12 mouse cellular contexts compared by ENCODE assay signal in the genomic region with DNA sequence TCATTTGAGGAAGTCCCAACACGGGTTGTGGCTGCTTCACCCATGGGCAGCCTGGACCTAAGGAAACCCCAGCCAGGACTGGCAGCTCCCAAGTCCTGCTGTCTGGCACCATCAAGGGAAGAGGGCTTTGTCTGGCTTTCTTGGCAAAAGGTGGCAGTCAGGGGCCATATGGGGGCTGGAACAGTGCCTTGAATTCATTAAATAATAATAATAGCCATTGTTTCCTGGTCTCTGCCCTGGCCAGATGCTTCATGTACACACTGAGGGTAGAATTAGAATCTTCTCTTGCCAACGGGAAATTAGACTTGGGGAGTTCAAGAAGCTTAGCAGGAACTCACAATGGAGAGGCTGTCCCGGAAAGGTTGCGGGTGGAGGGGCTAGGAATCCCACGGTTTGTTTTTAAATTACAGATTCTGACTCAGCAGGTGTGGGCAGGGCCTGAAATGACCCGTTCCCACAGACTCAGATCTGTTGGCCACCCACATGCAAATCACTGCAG. TPM values are rescaled to one million over a fixed set of nuclear protein-coding genes. Genes with fewer than 3 reads are reported as not detected.
DNase-seq lines count a peak whose midpoint lies in the region; ATAC-seq and TF ChIP-seq lines count a peak whose summit lies in the region.
"Had no signal": no experiment of that assay in that cellular context is flagged by ENCODE, and none has a peak within 500 bp of the region (broad histone marks: within the 10 kb centered on the region; RNA-seq: fewer than 3 reads in every experiment).

No protein-coding gene starts in this region.

- no peak overlapping the region for H3K27ac ChIP-seq in liver, postnatal 0 days (ENCODE audit: low read depth)
- no peak overlapping the region for H3K27ac ChIP-seq in liver, embryonic 11.5 days (ENCODE audit: low read depth, low read length)
- peak overlapping the region; percentile 74 for H3K27ac ChIP-seq in forebrain, embryonic 15.5 days (replicated peaks)
- no peak overlapping the region for H3K27ac ChIP-seq in lung, embryonic 15.5 days
- H3K27ac ChIP-seq in small intestine, adult 2 months (ENCODE audit: insufficient read depth, low read depth, low read length): peak overlapping the region; percentile 84
- H3K27ac ChIP-seq: heart, adult 2 months; limb, embryonic 15.5 days had no signal

- H3K4me1 ChIP-seq in liver, postnatal 0 days (ENCODE audit: insufficient read depth): no peaks in the 10 kb centered on the region
- H3K4me1 ChIP-seq in liver, embryonic 11.5 days (replicated peaks; ENCODE audit: control insufficient read depth, insufficient read depth, low read length): no peaks in the 10 kb centered on the region
- peaks cover 7% of the 10 kb centered on the region for H3K4me1 ChIP-seq in forebrain, embryonic 15.5 days
- no peaks in the 10 kb centered on the region; the same call in 1 of the 2 replicates for H3K4me1 ChIP-seq in lung, embryonic 15.5 days
- peaks cover 15% of the 10 kb centered on the region for H3K4me1 ChIP-seq in small intestine, adult 2 months (ENCODE audit: control insufficient read depth, insufficient read depth, insufficient read length, low read length)

- no peaks in the 10 kb centered on the region for H3K27me3 ChIP-seq in liver, postnatal 0 days (ENCODE audit: insufficient read depth, low read length)
- H3K27me3 ChIP-seq in liver, embryonic 11.5 days (replicated peaks; ENCODE audit: control insufficient read depth, insufficient read depth, low read length): no peaks in the 10 kb centered on the region
- no peaks in the 10 kb centered on the region for H3K27me3 ChIP-seq in forebrain, embryonic 15.5 days
- H3K27me3 ChIP-seq in lung, embryonic 15.5 days: no peaks in the 10 kb centered on the region
- H3K27me3 ChIP-seq in small intestine, adult 2 months (ENCODE audit: control insufficient read depth, insufficient read depth, low read length): no peaks in the 10 kb centered on the region
- H3K27me3 ChIP-seq: limb, embryonic 15.5 days had no signal

- no peak overlapping the region for H3K4me3 ChIP-seq in liver, postnatal 0 days (ENCODE audit: low read depth, low read length)
- H3K4me3 ChIP-seq in liver, embryonic 11.5 days (ENCODE audit: low read depth, low read length): no peak overlapping the region
- no peak overlapping the region for H3K4me3 ChIP-seq in forebrain, embryonic 15.5 days
- no peak overlapping the region for H3K4me3 ChIP-seq in lung, embryonic 15.5 days
- H3K4me3 ChIP-seq in small intestine, adult 2 months (ENCODE audit: low read depth, low read length): no peak overlapping the region
- H3K4me3 ChIP-seq: heart, adult 2 months; limb, embryonic 15.5 days had no signal

- ATAC-seq in liver, postnatal 0 days: no peak
- ATAC-seq in liver, embryonic 11.5 days (replicated peaks; ENCODE audit: low FRiP score): no peak
- peak; percentile 89 for ATAC-seq in forebrain, embryonic 15.5 days (replicated peaks)
- 0 out of 2 replicates have a peak, but pooled peaks have one; percentile 42 for ATAC-seq in lung, embryonic 15.5 days (ENCODE audit: borderline replicate concordance, extremely low read depth, low FRiP score, low TSS enrichment)

- 30% methylated on average over 6 of the region's 6 CpGs for WGBS in liver, postnatal 0 days (ENCODE audit: insufficient replicate concordance)
- 32% methylated on average over 6 of the region's 6 CpGs for WGBS in liver, embryonic 11.5 days
- WGBS in forebrain, embryonic 15.5 days: 3% methylated on average over 6 of the region's 6 CpGs
- WGBS in lung, embryonic 15.5 days: 20% methylated on average over 6 of the region's 6 CpGs
- 6% methylated on average over 6 of the region's 6 CpGs for WGBS in small intestine, adult 2 months

- TF ChIP-seq EP300 in liver, postnatal 0 days (IDR thresholded peaks at IDR 0.05; ENCODE audit: low read depth): no peak

- TF ChIP-seq POLR2A in small intestine, adult 2 months (IDR thresholded peaks at IDR 0.05; ENCODE audit: low read depth, low read length): no peak

- H3K9me3 ChIP-seq in liver, postnatal 0 days (ENCODE audit: low read length): no peaks in the 10 kb centered on the region
- H3K9me3 ChIP-seq in liver, embryonic 11.5 days (ENCODE audit: control insufficient read depth, low read length): no peaks in the 10 kb centered on the region
- H3K9me3 ChIP-seq in forebrain, embryonic 15.5 days: no peaks in the 10 kb centered on the region
- H3K9me3 ChIP-seq in lung, embryonic 15.5 days: no peaks in the 10 kb centered on the region
- H3K9me3 ChIP-seq: limb, embryonic 15.5 days had no signal

- H3K36me3 ChIP-seq in liver, postnatal 0 days (replicated peaks; ENCODE audit: insufficient read depth, low read length): no peaks in the 10 kb centered on the region
- H3K36me3 ChIP-seq in liver, embryonic 11.5 days (ENCODE audit: control insufficient read depth, insufficient read depth, low read length): no peaks in the 10 kb centered on the region
- H3K36me3 ChIP-seq in forebrain, embryonic 15.5 days: no peaks in the 10 kb centered on the region
- H3K36me3 ChIP-seq in lung, embryonic 15.5 days: no peaks in the 10 kb centered on the region
- H3K36me3 ChIP-seq in small intestine, adult 2 months (ENCODE audit: control insufficient read depth, insufficient read depth, low read length): no peaks in the 10 kb centered on the region
- H3K36me3 ChIP-seq: limb, embryonic 15.5 days had no signal

- no peak overlapping the region for H3K4me2 ChIP-seq in liver, postnatal 0 days (ENCODE audit: low read depth, low read length)
- H3K4me2 ChIP-seq in liver, embryonic 11.5 days: no peak overlapping the region
- no peak overlapping the region for H3K4me2 ChIP-seq in forebrain, embryonic 15.5 days (replicated peaks)
- H3K4me2 ChIP-seq in lung, embryonic 15.5 days: no peak overlapping the region
- H3K4me2 ChIP-seq: limb, embryonic 15.5 days had no signal

- DNase-seq in liver, postnatal 0 days: peak; percentile 11
- no peak for DNase-seq in liver, embryonic 11.5 days (ENCODE audit: low spot score)
- no peak for DNase-seq in ovary, postnatal 14 days (ENCODE audit: low spot score)
- no peak for DNase-seq in frontal cortex, postnatal 36 days (ENCODE audit: low spot score in 2 of 2)
- no peak for DNase-seq in liver
- DNase-seq: adrenal gland, adult 8-10 months; heart, adult 2 months; kidney, postnatal 10 days had no signal

- TF ChIP-seq CTCF in liver, postnatal 0 days (IDR thresholded peaks at IDR 0.05; ENCODE audit: low read depth): no peak
- no peak for TF ChIP-seq CTCF in small intestine, adult 2 months (IDR thresholded peaks at IDR 0.05; ENCODE audit: extremely low read depth, insufficient read length, insufficient replicate concordance, low read depth, low read length)

- no peak overlapping the region for H3K9ac ChIP-seq in liver, postnatal 0 days (replicated peaks)
- H3K9ac ChIP-seq in liver, embryonic 11.5 days (ENCODE audit: low read depth, low read length): no peak overlapping the region
- no peak overlapping the region for H3K9ac ChIP-seq in forebrain, embryonic 15.5 days (replicated peaks)
- no peak overlapping the region for H3K9ac ChIP-seq in lung, embryonic 15.5 days
- H3K9ac ChIP-seq: limb, embryonic 15.5 days had no signal

RNA-seq across cellular contexts. Expression of a gene that starts 53.3 kb away (rescaled TPM):
- polyA plus RNA-seq in liver, postnatal 0 days (2015; fragmentation: Nextera tagmentation; extraction: Ambion mirVana): 32.0 and 34.8 TPM in 2 replicates
- polyA plus RNA-seq in liver, embryonic 11.5 days (2014; fragmentation: Nextera tagmentation; extraction: Ambion mirVana): 96.2 and 97.3 TPM in 2 replicates
- 112 and 125 TPM in 2 replicates for polyA plus RNA-seq in forebrain, embryonic 15.5 days (2015; fragmentation: Nextera tagmentation; extraction: Ambion mirVana)
- 125 and 140 TPM in 2 replicates for polyA plus RNA-seq in lung, embryonic 15.5 days (2015; fragmentation: Nextera tagmentation; extraction: Ambion mirVana)
- polyA plus RNA-seq in small intestine, adult 2 months (2012; rRNA removed): 95.0 and 368 TPM in 2 replicates

Comparison
In these comparisons a context has a peak if more than half of its experiments do, and no peak if none do; other contexts are left out.
1. ATAC-seq: peak in forebrain, embryonic 15.5 days (single experiment) and lung, embryonic 15.5 days (single experiment); none in liver, postnatal 0 days (single experiment) and liver, embryonic 11.5 days (single experiment).
2. H3K27ac ChIP-seq: peak in forebrain, embryonic 15.5 days (single experiment) and small intestine, adult 2 months (single experiment); none in liver, postnatal 0 days (single experiment), liver, embryonic 11.5 days (single experiment) and lung, embryonic 15.5 days (single experiment).